11 mouse cellular contexts compared by ENCODE assay signal in genomic region chr6:127162842-127163241, GRCm38 (mm10). TPM values are rescaled to one million over a fixed set of nuclear protein-coding genes. Genes with fewer than 3 reads are reported as not detected.
DNase-seq lines count a peak whose midpoint lies in the region; ATAC-seq lines count a peak whose summit lies in the region.
"Had no signal": no experiment of that assay in that cellular context is flagged by ENCODE, and none has a peak within 500 bp of the region (broad histone marks: within the 10 kb centered on the region; RNA-seq: fewer than 3 reads in every experiment).

No protein-coding gene starts in this region.

- 27% methylated on average over 6 of the region's 6 CpGs for WGBS in liver, embryonic 11.5 days
- 13% methylated on average over 6 of the region's 6 CpGs for WGBS in stomach, embryonic 15.5 days

- 0 out of 2 replicates have a peak overlapping the region, but pooled peaks have one; percentile 18 for H3K4me2 ChIP-seq in liver, embryonic 11.5 days
- no peak overlapping the region for H3K4me2 ChIP-seq in stomach, embryonic 15.5 days

- no peaks in the 10 kb centered on the region; the same call in 1 of the 2 replicates for H3K4me1 ChIP-seq in liver, embryonic 11.5 days (replicated peaks; ENCODE audit: control insufficient read depth, insufficient read depth, low read length)
- no peaks in the 10 kb centered on the region; the same call in 1 of the 2 replicates for H3K4me1 ChIP-seq in stomach, embryonic 15.5 days
- H3K4me1 ChIP-seq: midbrain, embryonic 10.5 days had no signal

- H3K4me3 ChIP-seq in liver, embryonic 11.5 days (ENCODE audit: low read depth, low read length), result no peak overlapping the region
- H3K4me3 ChIP-seq in stomach, embryonic 15.5 days (replicated peaks), result no peak overlapping the region
- H3K4me3 ChIP-seq: midbrain, embryonic 10.5 days had no signal

- H3K27ac ChIP-seq in liver, embryonic 11.5 days (ENCODE audit: low read depth, low read length), result no peak overlapping the region
- no peak overlapping the region for H3K27ac ChIP-seq in stomach, embryonic 15.5 days
- H3K27ac ChIP-seq: midbrain, embryonic 10.5 days had no signal

- no peak overlapping the region for H3K9ac ChIP-seq in liver, embryonic 11.5 days (ENCODE audit: low read depth, low read length)
- no peak overlapping the region for H3K9ac ChIP-seq in stomach, embryonic 15.5 days

- no peaks in the 10 kb centered on the region for H3K36me3 ChIP-seq in liver, embryonic 11.5 days (ENCODE audit: control insufficient read depth, insufficient read depth, low read length)
- no peaks in the 10 kb centered on the region for H3K36me3 ChIP-seq in stomach, embryonic 15.5 days
- H3K36me3 ChIP-seq: midbrain, embryonic 10.5 days had no signal

- ATAC-seq in liver, embryonic 11.5 days (replicated peaks; ENCODE audit: low FRiP score), result 0 out of 2 replicates have a peak, but pooled peaks have one; percentile 20
- ATAC-seq in stomach, embryonic 15.5 days (ENCODE audit: insufficient read depth, low FRiP score, low read depth), result peak; percentile 71; the same call in 1 of the 2 replicates
- ATAC-seq in CD4-positive, CD25-positive, alpha-beta regulatory T cell, adult 4 months, result no peak

- no peaks in the 10 kb centered on the region; the same call in none of the 2 replicates for H3K27me3 ChIP-seq in liver, embryonic 11.5 days (replicated peaks; ENCODE audit: control insufficient read depth, insufficient read depth, low read length)
- 0 out of 2 replicates have a peak, but pooled peaks cover under 1% of the 10 kb centered on the region for H3K27me3 ChIP-seq in stomach, embryonic 15.5 days (replicated peaks)

- DNase-seq in layer of hippocampus, adult 9-11 months, result peak; percentile 51
- no peak for DNase-seq in layer of hippocampus, adult 8-10 months (ENCODE audit: low spot score in 2 of 2)
- DNase-seq in adrenal gland, postnatal 14 days, result peak; percentile 81
- no peak for DNase-seq in liver, embryonic 11.5 days (ENCODE audit: low spot score)
- no peak for DNase-seq in testis, postnatal 10 days (ENCODE audit: low spot score)
- DNase-seq: gastrocnemius, postnatal 36 days; layer of hippocampus, postnatal 36 days; thymus, postnatal 14 days had no signal

- no peaks in the 10 kb centered on the region for H3K9me3 ChIP-seq in liver, embryonic 11.5 days (ENCODE audit: control insufficient read depth, low read length)
- no peaks in the 10 kb centered on the region for H3K9me3 ChIP-seq in stomach, embryonic 15.5 days
- H3K9me3 ChIP-seq: midbrain, embryonic 10.5 days had no signal

RNA-seq across cellular contexts. Expression of gene Ccnd2, which starts 10.8 kb away (rescaled TPM):
- 100 to 1,000 TPM in 3 of 4 experiments, 10 to 100 TPM in 1; 99.8 to 130 (median 120) TPM for total RNA-seq in layer of hippocampus, adult 8-10 months (2022)
- total RNA-seq in adrenal gland, postnatal 14 days (2021), result 206 and 209 TPM in 2 replicates
- polyA plus RNA-seq in liver, embryonic 11.5 days (2014; fragmentation: Nextera tagmentation; extraction: Ambion mirVana), result 273 and 275 TPM in 2 replicates
- 922 and 986 TPM in 2 replicates for polyA plus RNA-seq in stomach, embryonic 15.5 days (2015; fragmentation: Nextera tagmentation; extraction: Ambion mirVana)
- polyA plus RNA-seq in CD4-positive, CD25-positive, alpha-beta regulatory T cell, adult 4 months (2017; shearing (Covaris generic)), result 100 to 1,000 TPM; 616 to 775 TPM

RNA-seq across cellular contexts. Expression of gene Tigar, which starts 53.5 kb away (rescaled TPM):
- total RNA-seq in layer of hippocampus, adult 8-10 months (2022), result 10 to 100 TPM; 24.8 to 31.6 (median 26.7) TPM
- 15.4 and 18.3 TPM in 2 replicates for total RNA-seq in adrenal gland, postnatal 14 days (2021)
- 2.2 and 2.5 TPM in 2 replicates for polyA plus RNA-seq in liver, embryonic 11.5 days (2014; fragmentation: Nextera tagmentation; extraction: Ambion mirVana)
- 2.9 and 4.4 TPM in 2 replicates for polyA plus RNA-seq in stomach, embryonic 15.5 days (2015; fragmentation: Nextera tagmentation; extraction: Ambion mirVana)
- 10 to 100 TPM in 1 of 2 experiments, 1 to 10 TPM in 1; 7.6 to 10.6 TPM for polyA plus RNA-seq in CD4-positive, CD25-positive, alpha-beta regulatory T cell, adult 4 months (2017; shearing (Covaris generic))

Comparison
In these comparisons a context has a peak if more than half of its experiments do, and no peak if none do; other contexts are left out.
1. DNase-seq: peak in layer of hippocampus, adult 9-11 months (single experiment) and adrenal gland, postnatal 14 days (single experiment); none in layer of hippocampus, adult 8-10 months (0 of 2), liver, embryonic 11.5 days (single experiment) and testis, postnatal 10 days (single experiment).